Mouse (Mus musculus) spleen, adult 2 months (tissue): ENCODE measurements at regions not wholly inside any gene's neighbourhood (a gene's known extent, or its start where the extent isn't known, plus 50 kb on each side); places are given as distances from the start of the nearest gene placed in this dataset.

Experiments
- DNase-seq, 2 experiments: peaks; one replicate each; pipeline versions ENCODE4 v3.0.0 to v3.0.0-alpha.2; 2012 to 2021; ENCODE audit warnings: low spot score in 2 of 2, low read depth in 1 of 2
- H3K27ac ChIP-seq: fragments of 200-500 bp; 2 replicates; pipeline ENCODE4 v1.5.1; 2012; ENCODE audit warnings: low read length, inconsistent platforms; ENCODE audit not compliant: insufficient read depth
- H3K27me3 ChIP-seq: fragments of 200-500 bp; 2 replicates; pipeline ENCODE4 v1.6.1; 2012; ENCODE audit warnings: mild to moderate bottlenecking, moderate library complexity, low read length, inconsistent platforms; ENCODE audit not compliant: control insufficient read depth, insufficient read depth
- H3K36me3 ChIP-seq: fragments of 200-500 bp; 2 replicates; pipeline ENCODE4 v1.6.1; 2012; ENCODE audit warnings: mild to moderate bottlenecking, low read length, inconsistent platforms; ENCODE audit not compliant: control insufficient read depth, insufficient read depth
- H3K4me1 ChIP-seq: fragments of 200-500 bp; 2 replicates; pipeline ENCODE4 v1.6.1; 2011; ENCODE audit warnings: inconsistent platforms; ENCODE audit not compliant: control insufficient read depth, insufficient read depth, insufficient read length
- H3K4me3 ChIP-seq: fragments of 200-500 bp; 2 replicates; pipeline ENCODE4 v1.5.1; 2011; ENCODE audit warnings: mild to moderate bottlenecking, inconsistent platforms; ENCODE audit not compliant: insufficient read depth, insufficient read length; ENCODE audit errors: extremely low read depth
- CTCF ChIP-seq: fragments of 200-500 bp; IDR thresholded peaks from 2 replicates; pipeline ENCODE4 v1.5.1; 2011; ENCODE audit warnings: mild to moderate bottlenecking, inconsistent platforms; ENCODE audit not compliant: insufficient read depth, insufficient read length, insufficient replicate concordance; ENCODE audit errors: extremely low read depth
- POLR2A ChIP-seq: fragments of 200-500 bp; IDR thresholded peaks from 2 replicates; pipeline ENCODE4 v1.6.1; 2011; ENCODE audit warnings: low read depth, low read length, inconsistent platforms
- WGBS: fragments of 180-500 bp; shearing (Covaris S2); methylation state at CpG from one replicate; pipeline ENCODE4 v1.1.7; 2018; 5-methylcytosine and 5-hydroxymethylcytosine counted together

DNA sequence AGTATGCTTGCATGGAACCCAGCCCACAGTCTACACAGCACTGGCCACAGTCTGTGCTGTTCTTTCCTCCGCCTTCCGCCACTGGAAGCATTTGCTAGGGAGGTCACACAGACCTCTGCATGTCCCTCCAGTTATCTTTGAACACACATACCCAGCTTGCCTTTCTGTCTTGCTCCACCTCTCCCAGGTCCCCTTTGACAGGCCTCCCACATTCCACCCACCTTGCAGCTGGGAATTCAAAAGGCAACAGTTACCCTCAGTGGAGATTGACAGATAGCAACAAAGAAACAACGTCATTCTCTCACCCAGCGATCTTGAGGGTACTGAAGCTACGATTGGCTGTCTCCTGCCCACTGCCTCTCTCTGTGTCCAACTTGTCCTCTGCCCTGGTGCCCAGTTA, 290.7 kb upstream of the Zmiz1 start:
- H3K27me3 ChIP-seq, result no peaks in the 10 kb centered on the region
- H3K4me1 ChIP-seq, result no peaks in the 10 kb centered on the region
- WGBS, result 75% methylated on average over 5 of the region's 5 CpGs
- no peak for DNase-seq
- no peak overlapping the region for H3K27ac ChIP-seq
- no peak overlapping the region for H3K4me3 ChIP-seq
- no peaks in the 10 kb centered on the region for H3K36me3 ChIP-seq
- TF ChIP-seq POLR2A, result no peak
- TF ChIP-seq CTCF, result no peak

DNA sequence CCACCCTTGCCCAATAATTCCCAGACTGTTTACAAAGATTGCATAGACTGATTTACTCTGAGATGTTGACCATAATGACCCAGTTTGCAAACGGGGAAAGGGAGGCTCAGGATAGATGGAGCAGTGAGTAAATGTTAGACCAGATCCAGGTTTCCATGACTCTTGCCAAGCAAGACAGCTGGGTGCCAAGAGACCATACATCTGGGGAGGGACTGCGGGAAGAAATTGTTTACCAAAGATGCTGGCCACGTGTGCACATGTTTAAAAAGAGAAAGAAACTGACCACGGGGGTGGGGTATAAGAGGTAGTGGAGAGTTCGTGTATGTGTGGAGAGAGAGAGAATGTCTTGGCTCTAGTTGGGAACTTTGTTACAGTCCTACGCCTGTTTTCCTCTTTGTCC, 285.7 kb upstream of the Zmiz1 start:
- no peaks in the 10 kb centered on the region for H3K27me3 ChIP-seq
- TF ChIP-seq CTCF (no peak), POLR2A (no peak)
- H3K4me1 ChIP-seq, result no peaks in the 10 kb centered on the region; the same call in 1 of the 2 replicates
- DNase-seq, result no peak
- 79% methylated on average over 6 of the region's 6 CpGs for WGBS
- no peak overlapping the region for H3K27ac ChIP-seq
- H3K4me3 ChIP-seq, result no peak overlapping the region
- no peaks in the 10 kb centered on the region for H3K36me3 ChIP-seq

DNA sequence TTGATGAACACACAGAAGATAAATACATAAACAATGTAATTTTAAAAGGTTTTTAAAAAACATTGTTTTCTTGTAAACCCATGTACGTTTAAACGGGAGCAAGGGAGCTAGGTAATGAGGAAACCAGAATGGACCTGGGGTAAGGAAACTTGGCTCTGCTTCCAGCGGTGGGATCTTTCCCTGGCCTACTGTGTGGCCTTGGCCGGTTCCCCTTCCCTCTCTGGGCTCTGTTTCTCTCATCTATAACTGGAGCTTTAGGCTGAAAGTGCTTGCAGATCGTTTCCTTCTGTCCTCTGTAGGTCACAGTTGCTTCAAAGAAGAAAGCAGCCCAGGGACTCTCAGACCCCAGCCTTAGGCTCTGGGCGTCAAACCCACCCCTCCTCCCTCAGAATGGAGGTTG, 285.1 kb upstream of the Zmiz1 start:
- TF ChIP-seq CTCF (no peak), POLR2A (no peak)
- no peaks in the 10 kb centered on the region for H3K27me3 ChIP-seq

DNA sequence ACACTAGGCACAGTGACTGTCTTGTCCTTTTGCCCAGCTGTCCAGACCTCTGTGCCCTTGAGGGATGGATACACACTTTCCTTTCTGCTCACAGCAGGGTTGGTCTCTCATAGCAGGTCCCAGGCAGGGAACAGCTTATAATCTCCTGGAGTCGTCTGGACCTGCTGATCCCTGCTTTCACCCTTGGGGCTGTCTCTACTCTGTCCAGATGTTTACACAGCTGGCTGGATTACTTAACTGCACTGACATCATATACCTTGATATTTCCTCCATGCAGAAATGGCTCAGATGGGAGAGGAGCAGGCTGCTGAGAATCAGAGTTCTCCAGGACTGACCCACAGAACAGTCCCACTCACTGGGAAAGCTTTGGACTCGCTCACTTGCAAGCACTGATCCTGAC, 284.6 kb upstream of the Zmiz1 start:
- DNase-seq, result no peak
- Histone ChIP-seq H3K27me3 (no peaks in the 10 kb centered on the region), H3K27ac (no peak overlapping the region), H3K36me3 (no peaks in the 10 kb centered on the region), H3K4me3 (no peak overlapping the region), H3K4me1 (no peaks in the 10 kb centered on the region; the same call in 1 of the 2 replicates)
- TF ChIP-seq CTCF (no peak), POLR2A (no peak)
- WGBS, result 83% methylated on average over 2 of the region's 2 CpGs

More for the DNA sequence above, 285.1 kb upstream of the Zmiz1 start:
- H3K27ac ChIP-seq, result no peak overlapping the region
- H3K36me3 ChIP-seq, result no peaks in the 10 kb centered on the region
- 92% methylated on average over 6 of the region's 6 CpGs for WGBS
- no peaks in the 10 kb centered on the region; the same call in 1 of the 2 replicates for H3K4me1 ChIP-seq
- no peak for DNase-seq
- no peak overlapping the region for H3K4me3 ChIP-seq

DNA sequence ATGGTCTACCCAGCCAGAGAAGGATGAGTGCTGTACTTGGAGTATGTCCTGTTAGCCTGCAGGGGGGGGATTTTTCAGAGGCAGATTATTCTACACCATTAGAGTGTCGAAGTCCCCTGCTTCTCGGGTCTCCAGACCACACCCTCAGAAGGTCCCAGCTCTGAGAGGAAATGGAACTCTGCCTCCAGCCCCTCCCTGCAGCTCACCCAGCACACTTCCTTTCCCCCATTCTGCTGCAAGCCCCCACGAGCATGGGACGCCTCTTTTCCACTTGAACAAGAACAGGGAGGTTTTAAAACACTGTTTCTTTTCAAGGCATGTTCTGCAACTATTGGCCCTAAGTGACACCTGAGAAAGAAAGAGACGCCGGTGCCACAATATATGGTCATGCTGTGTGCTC, 282.8 kb upstream of the Zmiz1 start:
- TF ChIP-seq CTCF, result no peak
- no peak for TF ChIP-seq POLR2A
- Histone ChIP-seq H3K36me3 (no peaks in the 10 kb centered on the region), H3K27ac (no peak overlapping the region), H3K27me3 (no peaks in the 10 kb centered on the region), H3K4me1 (no peaks in the 10 kb centered on the region; the same call in 1 of the 2 replicates), H3K4me3 (no peak overlapping the region)
- no peak for DNase-seq
- 29% methylated on average over 6 of the region's 6 CpGs for WGBS

DNA sequence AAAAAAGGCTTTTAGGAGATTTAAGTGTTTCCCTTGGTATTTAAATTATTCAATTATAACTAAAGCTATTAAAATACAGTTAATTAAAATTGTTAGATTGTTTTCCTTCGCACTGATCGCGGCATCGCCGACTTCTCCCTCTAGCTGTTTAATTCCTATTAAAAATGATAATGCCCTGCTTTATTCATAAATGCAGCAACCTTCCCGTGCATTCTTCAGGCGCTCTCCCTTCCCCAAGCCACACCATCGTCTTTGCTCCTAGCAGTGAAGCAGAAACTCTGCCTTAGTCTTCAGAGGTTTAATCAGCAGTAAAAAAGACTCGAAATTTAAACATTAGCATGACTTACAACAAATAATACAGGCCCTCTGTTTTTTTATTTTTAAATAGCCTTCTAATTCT, 278.9 kb upstream of the Zmiz1 start:
- Histone ChIP-seq H3K36me3 (no peaks in the 10 kb centered on the region), H3K27ac (no peak overlapping the region), H3K4me1 (no peaks in the 10 kb centered on the region; the same call in 1 of the 2 replicates), H3K27me3 (no peaks in the 10 kb centered on the region), H3K4me3 (no peak overlapping the region)
- DNase-seq, result no peak
- TF ChIP-seq POLR2A, result no peak
- TF ChIP-seq CTCF, result no peak
- 85% methylated on average over 9 of the region's 9 CpGs for WGBS

DNA sequence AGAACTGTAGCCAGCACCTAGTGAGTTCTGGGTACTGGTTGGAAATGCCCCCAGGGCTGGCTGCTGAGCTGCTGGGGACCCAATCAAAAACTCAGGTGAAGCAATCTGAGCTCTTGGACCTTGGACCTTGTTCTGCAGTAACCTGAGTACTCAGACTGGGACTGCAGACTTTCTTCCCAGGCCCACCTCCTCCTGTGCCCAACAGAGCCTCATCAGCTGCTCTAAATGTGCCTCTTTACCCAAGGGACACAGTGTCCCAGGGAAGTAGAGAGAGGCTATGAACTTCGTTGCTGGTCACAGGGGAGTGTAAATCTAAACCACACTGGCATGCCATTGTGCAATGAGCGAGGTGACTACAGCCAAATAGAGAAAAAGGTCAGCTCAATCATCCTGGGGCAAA, 277.6 kb upstream of the Zmiz1 start:
- WGBS, result 20% methylated on average over 2 of the region's 2 CpGs
- Histone ChIP-seq H3K27me3 (no peaks in the 10 kb centered on the region), H3K36me3 (no peaks in the 10 kb centered on the region), H3K4me3 (no peak overlapping the region), H3K27ac (no peak overlapping the region), H3K4me1 (no peaks in the 10 kb centered on the region; the same call in 1 of the 2 replicates)
- no peak for TF ChIP-seq POLR2A
- TF ChIP-seq CTCF, result no peak
- DNase-seq, result no peak

DNA sequence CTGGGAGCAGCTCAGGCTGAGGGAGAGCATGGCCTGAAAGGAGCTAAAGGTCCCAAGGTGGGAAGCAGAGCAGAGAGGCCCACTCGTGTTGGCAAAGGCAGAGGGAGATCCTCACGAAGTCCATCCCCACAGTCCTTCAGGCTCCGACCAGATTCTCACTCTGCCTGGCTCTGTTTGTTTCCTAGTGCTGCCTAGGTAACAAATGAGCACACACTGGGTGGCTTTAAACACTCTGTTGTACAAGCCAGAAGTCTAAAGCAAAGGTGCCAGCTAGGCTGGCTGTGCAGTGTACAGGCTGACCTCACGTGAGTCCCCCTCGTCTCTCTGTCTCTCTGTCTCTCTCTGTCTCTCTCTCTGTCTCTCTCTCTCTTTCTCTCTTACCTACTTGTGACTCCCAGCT, 274.9 kb upstream of the Zmiz1 start:
- Histone ChIP-seq H3K4me1 (no peaks in the 10 kb centered on the region), H3K4me3 (no peak overlapping the region), H3K36me3 (no peaks in the 10 kb centered on the region), H3K27me3 (no peaks in the 10 kb centered on the region), H3K27ac (no peak overlapping the region)
- WGBS, result 87% methylated on average over 5 of the region's 5 CpGs
- no peak for DNase-seq
- TF ChIP-seq POLR2A (no peak), CTCF (no peak)
